In genomic region chr9:30524401-30525066, GRCm38 (mm10) we compare ENCODE assay signal across 16 mouse cellular contexts.
"Had no signal": no experiment of that assay in that cellular context is flagged by ENCODE, and none has a peak within 500 bp of the region (broad histone marks: within the 10 kb centered on the region; RNA-seq: fewer than 3 reads in every experiment).

No protein-coding gene starts in this region.

- DNase-seq: kidney, postnatal 14 days; kidney, postnatal 4 days; left cerebral cortex, postnatal 4 days; liver, postnatal 0 days; lung, embryonic 14.5 days; lung, postnatal 10 days; midbrain, embryonic 14.5 days; right cerebral cortex, adult 18-20 months; right cerebral cortex, postnatal 14 days; right cerebral cortex, postnatal 4 days; thymus, postnatal 36 days had no signal

- H3K4me3 ChIP-seq: limb, embryonic 12.5 days; limb, embryonic 15.5 days had no signal

- ATAC-seq: liver, postnatal 0 days had no signal

- H3K9me3 ChIP-seq: limb, embryonic 12.5 days; limb, embryonic 15.5 days had no signal

- H3K4me2 ChIP-seq: limb, embryonic 12.5 days; limb, embryonic 15.5 days; liver, embryonic 11.5 days; lung, embryonic 14.5 days; midbrain, embryonic 11.5 days had no signal

- H3K27ac ChIP-seq: limb, embryonic 12.5 days; limb, embryonic 15.5 days; liver, embryonic 14.5 days had no signal

- H3K9ac ChIP-seq: limb, embryonic 12.5 days; limb, embryonic 15.5 days; liver, embryonic 14.5 days; liver, postnatal 0 days; lung, embryonic 14.5 days had no signal

- H3K36me3 ChIP-seq: limb, embryonic 12.5 days; limb, embryonic 15.5 days had no signal

- H3K27me3 ChIP-seq: limb, embryonic 12.5 days; limb, embryonic 15.5 days had no signal
